Mouse (Mus musculus): ENCODE results near the gene Olfr1090. TPM values are rescaled to one million over a fixed set of nuclear protein-coding genes. Genes with fewer than 3 reads are reported as not detected.

The Olfr1090 gene
- polyA plus RNA-seq (2012; rRNA removed): not detected in 2 replicates

GRCm38 (mm10) chr2:86758893-86759292 is at the start of gene Olfr1090:
Gene Olfr1090, minus strand, starts transcription at chr2:86758993.
- H3K4me1 ChIP-seq (ENCODE audit: control insufficient read depth, insufficient read depth, insufficient read length, low read length): no peaks in the 10 kb centered on the region
- H3K36me3 ChIP-seq (ENCODE audit: control insufficient read depth, insufficient read depth, low read length): no peaks in the 10 kb centered on the region
- H3K27me3 ChIP-seq (ENCODE audit: control insufficient read depth, insufficient read depth, low read length): no peaks in the 10 kb centered on the region
- H3K4me3 ChIP-seq (ENCODE audit: low read depth, low read length): no peak within 1 kb of the TSS
- no peak for TF ChIP-seq POLR2A (IDR thresholded peaks at IDR 0.05; ENCODE audit: low read depth, low read length)
- TF ChIP-seq CTCF (IDR thresholded peaks at IDR 0.05; ENCODE audit: extremely low read depth, insufficient read length, insufficient replicate concordance, low read depth, low read length): no peak
- 85% methylated on average over 1 of the region's 1 CpGs for WGBS
- no peak within 1 kb of the TSS for H3K27ac ChIP-seq (ENCODE audit: insufficient read depth, low read depth, low read length)

GRCm38 (mm10) chr2:86782179-86782578 is 23.4 kb upstream of the Olfr1090 start, which contains the start of gene Olfr1093:
Gene Olfr1093, plus strand, starts transcription at chr2:86782479.
- Histone ChIP-seq H3K4me1 (ENCODE audit: control insufficient read depth, insufficient read depth, insufficient read length, low read length) (no peaks in the 10 kb centered on the region), H3K4me3 (ENCODE audit: low read depth, low read length) (no peak within 1 kb of the TSS), H3K36me3 (ENCODE audit: control insufficient read depth, insufficient read depth, low read length) (no peaks in the 10 kb centered on the region), H3K27ac (ENCODE audit: insufficient read depth, low read depth, low read length) (no peak within 1 kb of the TSS), H3K27me3 (ENCODE audit: control insufficient read depth, insufficient read depth, low read length) (no peaks in the 10 kb centered on the region)
- TF ChIP-seq CTCF (IDR thresholded peaks at IDR 0.05; ENCODE audit: extremely low read depth, insufficient read length, insufficient replicate concordance, low read depth, low read length): no peak
- no peak for TF ChIP-seq POLR2A (IDR thresholded peaks at IDR 0.05; ENCODE audit: low read depth, low read length)
- 66% methylated on average over 2 of the region's 2 CpGs for WGBS

- Histone ChIP-seq H3K36me3 (ENCODE audit: control insufficient read depth, insufficient read depth, low read length) (no peaks in the 10 kb centered on the region), H3K4me3 (ENCODE audit: low read depth, low read length) (no peak overlapping the region), H3K27me3 (ENCODE audit: control insufficient read depth, insufficient read depth, low read length) (no peaks in the 10 kb centered on the region), H3K4me1 (ENCODE audit: control insufficient read depth, insufficient read depth, insufficient read length, low read length) (no peaks in the 10 kb centered on the region), H3K27ac (ENCODE audit: insufficient read depth, low read depth, low read length) (no peak overlapping the region)
- WGBS: 92% methylated on average over 6 of the region's 6 CpGs
- no peak for TF ChIP-seq POLR2A (IDR thresholded peaks at IDR 0.05; ENCODE audit: low read depth, low read length)
- TF ChIP-seq CTCF (IDR thresholded peaks at IDR 0.05; ENCODE audit: extremely low read depth, insufficient read length, insufficient replicate concordance, low read depth, low read length): no peak
These were observed 2.3 kb upstream of the Olfr1090 start for GRCm38 (mm10) chr2:86761050-86761449.

- Histone ChIP-seq H3K4me3 (ENCODE audit: low read depth, low read length) (no peak within 1 kb of the TSS), H3K4me1 (ENCODE audit: control insufficient read depth, insufficient read depth, insufficient read length, low read length) (no peaks in the 10 kb centered on the region), H3K27me3 (ENCODE audit: control insufficient read depth, insufficient read depth, low read length) (no peaks in the 10 kb centered on the region), H3K27ac (ENCODE audit: insufficient read depth, low read depth, low read length) (no peak within 1 kb of the TSS), H3K36me3 (ENCODE audit: control insufficient read depth, insufficient read depth, low read length) (no peaks in the 10 kb centered on the region)
- no peak for TF ChIP-seq CTCF (IDR thresholded peaks at IDR 0.05; ENCODE audit: extremely low read depth, insufficient read length, insufficient replicate concordance, low read depth, low read length)
- TF ChIP-seq POLR2A (IDR thresholded peaks at IDR 0.05; ENCODE audit: low read depth, low read length): no peak
These were observed 25.2 kb downstream of the Olfr1090 start, which contains the start of gene Olfr1089 for GRCm38 (mm10) chr2:86733601-86734000. Gene Olfr1089, minus strand, starts transcription at chr2:86733701.

Other genes with a start within 250 kb of the Olfr1090 start
- not detected in 2 replicates for gene Olfr1079, start 216.5 kb downstream of the Olfr1090 start, polyA plus RNA-seq (2012; rRNA removed)
- not detected in 2 replicates for gene Olfr1080, start 200.8 kb downstream of the Olfr1090 start, polyA plus RNA-seq (2012; rRNA removed)
- gene Olfr1082, start 160.0 kb downstream of the Olfr1090 start, polyA plus RNA-seq (2012; rRNA removed): not detected in 2 replicates
- not detected in 2 replicates for gene Olfr1084, start 119.3 kb downstream of the Olfr1090 start, polyA plus RNA-seq (2012; rRNA removed)
- not detected in 2 replicates for gene Olfr1085, start 97.0 kb downstream of the Olfr1090 start, polyA plus RNA-seq (2012; rRNA removed)
- not detected in 2 replicates for gene Olfr1086, start 78.9 kb downstream of the Olfr1090 start, polyA plus RNA-seq (2012; rRNA removed)
- gene Olfr1087, start 60.6 kb downstream of the Olfr1090 start, polyA plus RNA-seq (2012; rRNA removed): not detected in 2 replicates
- not detected in 2 replicates for gene Olfr1089, start 25.3 kb downstream of the Olfr1090 start, polyA plus RNA-seq (2012; rRNA removed)
- gene Olfr1093, start 23.5 kb upstream of the Olfr1090 start, polyA plus RNA-seq (2012; rRNA removed): not detected in 2 replicates
- not detected in 2 replicates for gene Olfr141, start 51.0 kb upstream of the Olfr1090 start, polyA plus RNA-seq (2012; rRNA removed)
- gene Olfr1094, start 65.7 kb upstream of the Olfr1090 start, polyA plus RNA-seq (2012; rRNA removed): not detected in 2 replicates
- gene Olfr1095, start 92.7 kb upstream of the Olfr1090 start, polyA plus RNA-seq (2012; rRNA removed): not detected in 2 replicates
- gene Gm13723, start 115.8 kb upstream of the Olfr1090 start, polyA plus RNA-seq (2012; rRNA removed): not detected in 2 replicates
- not detected in 2 replicates for gene Olfr1097, start 133.2 kb upstream of the Olfr1090 start, polyA plus RNA-seq (2012; rRNA removed)
- not detected in 2 replicates for gene Olfr1098, start 165.6 kb upstream of the Olfr1090 start, polyA plus RNA-seq (2012; rRNA removed)
- gene Olfr1099, start 201.7 kb upstream of the Olfr1090 start, polyA plus RNA-seq (2012; rRNA removed): not detected in 2 replicates
- not detected in 2 replicates for gene Olfr1100, start 221.0 kb upstream of the Olfr1090 start, polyA plus RNA-seq (2012; rRNA removed)
- gene Olfr1101, start 232.2 kb upstream of the Olfr1090 start, polyA plus RNA-seq (2012; rRNA removed): not detected in 2 replicates
- not detected in 2 replicates for gene Olfr1102, start 239.4 kb upstream of the Olfr1090 start, polyA plus RNA-seq (2012; rRNA removed)

Data from small intestine, adult 2 months (tissue).